Mouse (Mus musculus): ENCODE results near the gene Polr1d.

- no peak for TF ChIP-seq POLR2AphosphoS5 (IDR thresholded peaks at IDR 0.05; ENCODE audit: insufficient replicate concordance, low read depth, low read length)
- no peak for TF ChIP-seq CTCF (IDR thresholded peaks at IDR 0.05; ENCODE audit: low read depth, low read length)
- TF ChIP-seq GATA2 (IDR thresholded peaks at IDR 0.05; ENCODE audit: borderline replicate concordance, low read depth, low read length) = no peak
- no peak for TF ChIP-seq GATA1 (IDR thresholded peaks at IDR 0.05; ENCODE audit: borderline replicate concordance, low read length)
- TF ChIP-seq TAL1 (conservative IDR thresholded peaks at IDR 0.05; ENCODE audit: low read depth, low read length) = no peak
Measured at GRCm38 (mm10) chr5:147037601-147038000, 39.2 kb upstream of the Polr1d start.

Data from G1E (cell line).